Mouse (Mus musculus) large intestine, adult 2 months (tissue): ENCODE measurements around the gene Spry1. TPM values are rescaled to one million over a fixed set of nuclear protein-coding genes. Genes with fewer than 3 reads are reported as not detected.

Experiments
- DNase-seq: peaks from one replicate; pipeline ENCODE4 v3.0.0-alpha.2; 2012; ENCODE audit warnings: low read depth, low spot score
- WGBS: fragments of 180-500 bp; shearing (Covaris S2); methylation state at CpG from one replicate; pipeline ENCODE4 v1.1.7; 2018; 5-methylcytosine and 5-hydroxymethylcytosine counted together
- polyA plus RNA-seq: library from polyadenylated mRNA; depleted of rRNA; stranded (reverse); fragments of >200 nt; gene quantifications from 2 replicates; pipeline ENCODE4 v1.2.3, GENCODE M21; 2012

The Spry1 gene
- polyA plus RNA-seq, 1 experiment: 13.8 TPM

DNA sequence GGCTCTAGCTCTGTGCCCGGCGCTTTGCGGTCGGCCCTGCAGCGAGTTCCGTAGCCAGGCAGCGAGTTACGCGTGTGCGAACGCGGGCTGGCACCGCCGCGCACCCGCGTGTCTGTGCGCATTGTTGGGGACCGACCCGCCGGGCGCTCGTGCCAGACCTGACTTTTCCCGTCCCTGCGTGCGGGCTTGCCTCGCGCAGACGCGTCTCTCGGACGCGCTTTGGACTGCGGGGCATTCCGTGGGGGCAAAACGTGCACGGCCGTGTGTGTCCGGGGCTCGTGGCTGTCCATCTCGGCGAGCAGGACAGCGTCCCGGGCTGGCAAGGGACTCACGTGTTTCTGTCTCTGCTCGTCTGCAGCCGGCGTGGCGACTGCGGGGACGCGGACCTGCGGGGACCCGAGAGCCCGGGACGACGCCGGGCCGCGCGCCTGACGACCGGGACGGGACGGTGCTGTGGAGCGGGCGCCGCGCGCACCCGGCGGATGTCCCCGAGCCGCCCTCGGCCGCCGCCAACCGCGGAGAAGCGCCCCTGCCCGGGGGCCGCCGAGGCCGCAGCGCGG is 495 bp downstream of the Spry1 start:
- DNase-seq: no peak
- WGBS: under 1% methylated on average over 82 of the region's 86 CpGs

DNA sequence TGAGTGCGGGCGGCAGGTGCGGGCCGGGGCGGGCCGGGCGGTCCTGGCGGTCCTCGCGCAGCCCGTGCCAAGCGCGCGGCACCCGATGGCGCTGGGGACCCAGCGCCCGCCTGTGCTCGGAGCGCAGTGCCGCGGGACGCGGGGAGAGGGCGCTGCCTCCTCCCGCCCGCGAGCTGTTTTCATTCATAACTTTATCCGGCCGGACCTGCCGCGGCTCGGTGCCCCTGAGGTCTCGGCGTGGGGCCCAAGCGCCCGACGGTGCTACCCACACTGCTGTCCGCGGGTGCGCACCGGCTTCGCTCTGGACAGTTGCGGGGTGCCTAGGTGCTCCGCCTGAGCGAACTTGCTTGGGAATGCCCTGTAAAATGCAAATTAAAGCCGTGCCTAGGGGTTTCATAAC is 1.1 kb downstream of the Spry1 start:
- 2% methylated on average over 46 of the region's 47 CpGs for whole genome bisulfite sequencing
- no peak for DNase-seq

GRCm38 (mm10) chr3:37641796-37642680 is 2.3 kb downstream of the Spry1 start:
- 34% methylated on average over 20 of the region's 20 CpGs for whole genome bisulfite sequencing
- DNase-seq: no peak

DNA sequence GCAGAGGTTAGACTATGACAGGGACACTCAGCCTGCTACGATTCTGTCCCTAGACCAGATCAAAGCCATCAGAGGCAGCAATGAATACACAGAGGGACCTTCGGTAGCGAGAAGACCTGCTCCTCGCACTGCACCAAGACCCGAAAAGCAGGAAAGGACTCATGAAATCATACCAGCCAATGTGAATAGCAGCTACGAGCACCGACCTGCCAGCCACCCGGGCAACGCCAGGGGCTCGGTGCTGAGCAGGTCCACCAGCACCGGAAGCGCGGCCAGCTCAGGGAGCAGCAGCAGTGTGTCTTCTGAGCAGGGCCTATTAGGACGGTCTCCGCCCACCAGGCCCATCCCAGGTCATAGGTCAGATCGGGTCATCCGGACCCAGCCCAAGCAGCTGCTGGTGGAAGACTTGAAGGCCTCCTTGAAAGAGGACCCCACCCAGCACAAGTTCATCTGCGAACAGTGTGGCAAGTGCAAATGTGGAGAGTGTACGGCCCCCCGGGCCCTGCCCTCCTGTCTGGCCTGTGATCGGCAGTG is 3.0 kb downstream of the Spry1 start:
- no peak for DNase-seq
- 44% methylated on average over 21 of the region's 21 CpGs for WGBS

- DNase-seq: no peak
- 80% methylated on average over 13 of the region's 13 CpGs for WGBS
Observed at GRCm38 (mm10) chr3:37643411-37643810, 3.7 kb downstream of the Spry1 start.

DNA sequence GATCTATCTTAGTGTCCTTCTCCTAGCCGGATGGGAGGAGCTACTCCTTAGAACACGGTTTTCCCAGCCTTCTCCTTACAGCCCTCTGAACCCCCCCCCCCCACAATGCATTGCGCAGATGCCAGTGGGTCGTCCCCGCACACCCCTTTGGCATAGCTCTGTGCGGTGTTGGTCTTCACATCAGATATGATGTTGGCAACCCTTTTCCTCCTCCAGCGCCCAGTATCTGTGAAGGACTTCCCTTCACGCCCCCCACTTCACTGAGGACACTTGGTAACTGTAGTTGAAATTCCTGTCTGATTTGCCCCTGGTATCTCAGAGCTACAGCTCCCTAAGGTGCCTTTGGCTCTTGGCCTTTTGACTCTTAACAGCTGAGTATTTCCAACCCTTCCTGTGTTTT is 4.2 kb downstream of the Spry1 start:
- no peak for DNase-seq
- 71% methylated on average over 8 of the region's 8 CpGs for WGBS

DNA sequence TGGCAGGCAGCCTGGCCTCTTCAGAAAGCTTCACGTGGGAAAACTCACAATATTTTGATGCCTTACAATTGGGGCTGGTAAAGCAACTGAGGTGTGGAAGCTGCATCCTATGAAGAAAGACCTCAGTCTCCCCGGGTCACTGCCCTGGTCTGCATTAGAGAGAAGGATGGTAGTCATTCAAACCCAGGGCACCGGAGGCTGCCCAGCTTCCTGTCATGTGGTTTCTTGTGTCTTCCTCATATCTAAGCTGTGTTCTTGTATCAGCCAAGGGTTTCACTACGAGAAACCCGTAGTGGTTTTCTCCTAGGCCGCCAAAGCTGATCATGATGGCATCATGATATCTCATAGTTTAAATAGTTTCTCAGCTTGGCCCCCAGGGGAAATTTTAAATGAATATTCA is 5.3 kb downstream of the Spry1 start:
- no peak for DNase-seq
- 65% methylated on average over 6 of the region's 6 CpGs for whole genome bisulfite sequencing

GRCm38 (mm10) chr3:37646221-37646620 is 6.5 kb downstream of the Spry1 start:
- DNase-seq: no peak
- 88% methylated on average over 9 of the region's 9 CpGs for WGBS

DNA sequence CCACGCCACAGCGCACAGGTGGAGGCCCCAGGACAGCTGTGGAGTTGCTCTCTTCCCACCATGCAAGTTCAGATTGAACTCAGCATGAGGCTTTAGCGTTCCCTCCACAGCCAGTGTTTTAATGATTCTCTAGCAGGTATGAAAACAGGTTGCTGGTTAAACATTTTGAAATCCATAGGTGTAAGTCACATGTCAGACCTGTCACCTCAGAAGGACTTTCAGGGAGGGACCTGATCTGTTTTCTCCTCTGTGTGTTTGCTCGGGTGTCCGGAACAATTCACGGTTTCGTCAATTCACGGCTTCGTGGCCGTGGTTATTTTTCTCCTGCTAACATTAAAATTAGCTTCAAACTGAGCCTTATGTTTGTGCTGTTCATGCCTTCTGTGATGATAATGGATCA is 7.5 kb downstream of the Spry1 start:
- no peak for DNase-seq
- 76% methylated on average over 10 of the region's 10 CpGs for WGBS

GRCm38 (mm10) chr3:37648244-37648643 is 8.5 kb downstream of the Spry1 start:
- WGBS: 77% methylated on average over 13 of the region's 13 CpGs
- no peak for DNase-seq

DNA sequence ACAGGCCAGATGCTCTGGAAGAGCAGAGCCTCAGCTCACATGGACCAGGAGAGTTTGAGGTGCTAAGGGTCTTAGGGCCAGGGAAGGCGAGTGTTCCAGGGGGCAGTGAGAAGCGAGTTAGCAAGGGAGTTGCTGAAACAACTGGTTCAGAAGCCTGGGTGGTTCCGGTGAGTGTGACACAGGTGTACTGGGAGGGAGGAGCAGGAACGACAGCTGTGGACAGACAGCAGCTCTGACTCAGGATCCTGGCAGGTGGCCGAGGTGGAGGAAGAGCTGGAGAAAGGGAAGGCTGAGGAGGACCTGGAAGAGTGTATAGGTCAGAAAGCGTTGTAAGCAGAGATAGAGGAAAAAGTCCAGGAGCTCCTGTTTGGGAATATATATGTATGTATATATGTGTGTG is 9.5 kb downstream of the Spry1 start:
- no peak for DNase-seq
- 24% methylated on average over 6 of the region's 6 CpGs for WGBS

- WGBS: 44% methylated on average over 9 of the region's 9 CpGs
- DNase-seq: no peak
Observed at GRCm38 (mm10) chr3:37652537-37652936, 12.8 kb downstream of the Spry1 start.

DNA sequence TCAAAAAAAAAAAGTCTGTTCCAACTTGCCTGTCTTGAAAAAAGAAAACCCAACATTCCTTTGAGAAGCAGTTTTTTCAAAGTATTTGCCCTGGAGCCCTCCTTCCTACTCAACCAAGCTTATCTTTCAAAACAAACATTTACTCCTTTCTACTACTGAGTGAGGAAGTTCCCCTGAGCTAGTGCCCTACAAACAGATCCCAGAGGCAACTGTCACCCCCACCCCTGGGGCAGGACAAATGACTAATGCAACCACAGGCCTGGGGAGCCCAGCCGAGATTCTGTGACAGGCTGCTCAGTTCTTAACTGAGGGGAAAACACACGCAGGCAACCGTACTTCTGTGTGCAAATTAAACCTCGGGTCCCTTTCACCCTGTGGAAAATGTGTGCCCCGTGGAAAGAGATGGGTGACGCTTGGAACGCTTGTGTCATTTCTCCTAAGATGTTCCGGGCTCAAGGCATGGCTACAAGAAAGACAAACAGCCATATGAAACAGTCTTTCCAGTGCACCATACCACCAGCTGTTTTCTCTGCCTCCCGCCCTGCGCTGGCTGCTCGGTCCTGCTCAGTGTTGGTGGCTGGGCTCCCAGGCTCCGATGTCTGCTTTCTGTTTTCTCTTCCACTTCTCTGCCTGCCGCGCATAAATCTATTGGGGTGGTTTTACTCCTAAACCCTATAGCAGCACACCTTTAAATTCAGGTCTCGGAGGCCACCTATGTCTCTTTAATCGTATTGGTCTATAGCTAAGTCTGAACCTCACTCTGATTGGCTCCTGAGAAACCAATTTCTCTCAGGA is 14.4 kb downstream of the Spry1 start:
- WGBS: 3% methylated on average over 16 of the region's 16 CpGs
- DNase-seq: no peak

DNA sequence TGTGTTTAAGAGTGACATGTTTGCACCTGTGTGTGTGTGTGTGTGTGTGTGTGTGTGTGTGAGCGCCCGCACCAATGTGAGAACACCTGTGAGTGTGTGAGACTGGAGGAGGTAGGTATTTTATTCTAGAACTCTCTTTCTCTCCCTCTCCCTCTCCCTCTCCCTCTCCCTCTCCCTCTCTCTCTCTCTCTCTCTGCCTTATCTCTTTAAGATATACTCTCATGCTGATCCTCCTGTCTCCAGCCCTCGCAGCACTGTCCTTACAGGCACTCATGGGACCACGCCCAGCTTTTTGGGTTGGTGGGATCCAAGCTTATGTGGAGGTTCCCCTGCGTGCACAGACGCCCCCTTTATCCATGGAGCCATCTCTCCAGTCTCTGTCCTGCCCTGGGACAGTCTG is 15.0 kb downstream of the Spry1 start:
- no peak for DNase-seq
- WGBS: 60% methylated on average over 6 of the region's 6 CpGs

DNA sequence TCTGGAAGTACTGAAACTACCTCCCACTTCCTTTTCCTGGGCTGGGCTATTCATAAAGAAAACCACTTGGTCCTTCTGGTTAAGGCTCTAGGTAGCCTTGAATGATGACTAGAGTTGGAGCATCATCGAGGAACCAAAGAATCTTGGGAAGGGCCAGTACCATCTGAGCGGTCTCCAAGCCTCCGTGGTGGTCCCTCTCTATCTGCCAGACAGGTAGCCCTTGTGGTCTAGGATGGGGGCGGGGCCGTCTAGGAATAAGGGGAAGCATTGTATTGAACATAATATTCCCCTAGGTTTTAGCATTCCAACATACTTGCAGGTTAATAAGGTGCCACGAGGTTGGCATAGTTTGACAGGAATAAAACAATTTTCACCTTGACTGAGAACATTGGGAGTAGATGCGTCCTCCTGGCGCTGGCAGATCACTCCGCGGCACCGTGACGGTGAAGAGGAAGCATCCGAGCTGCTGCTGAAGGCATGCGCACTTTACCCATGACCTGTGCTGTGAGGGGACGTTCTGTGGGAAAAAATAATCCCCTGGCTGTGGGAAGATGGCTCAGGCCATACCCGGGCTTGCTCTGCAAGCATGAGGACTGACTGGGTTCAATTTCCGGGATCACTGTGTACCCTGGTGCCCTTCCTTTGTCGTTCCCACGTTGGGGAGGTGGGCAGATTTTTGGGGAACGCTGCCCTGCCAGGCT is 16.3 kb downstream of the Spry1 start:
- 40% methylated on average over 20 of the region's 20 CpGs for WGBS
- DNase-seq: no peak

DNA sequence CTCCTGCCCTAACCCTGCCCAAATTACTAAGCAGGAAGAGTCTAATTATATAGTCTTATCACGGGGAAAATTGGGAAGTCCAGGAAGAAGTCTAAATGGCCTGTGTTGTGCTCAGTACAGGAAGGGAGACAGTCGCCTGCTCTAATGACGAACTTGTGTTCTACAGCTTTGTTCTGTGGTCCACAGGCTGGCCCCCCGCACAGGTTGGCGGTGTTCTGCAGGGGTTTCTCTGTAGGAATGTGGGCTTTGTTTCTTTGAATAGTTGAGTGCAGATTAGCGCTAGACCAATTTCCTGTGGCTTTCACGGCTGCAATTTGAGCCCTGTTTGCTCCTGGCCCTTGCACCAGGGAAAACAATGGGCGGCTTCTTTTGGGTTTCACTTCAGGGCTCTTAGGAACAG is 17.3 kb downstream of the Spry1 start:
- 19% methylated on average over 8 of the region's 8 CpGs for WGBS

GRCm38 (mm10) chr3:37658155-37658554 is 18.4 kb downstream of the Spry1 start:
- WGBS: 34% methylated on average over 5 of the region's 5 CpGs
- no peak for DNase-seq

More for the DNA sequence above, 17.3 kb downstream of the Spry1 start:
- no peak for DNase-seq

- 61% methylated on average over 6 of the region's 6 CpGs for WGBS
- no peak for DNase-seq
Observed at GRCm38 (mm10) chr3:37659621-37660020, 19.9 kb downstream of the Spry1 start.

GRCm38 (mm10) chr3:37666291-37667118 is 26.8 kb downstream of the Spry1 start:
- no peak for DNase-seq
- 20% methylated on average over 9 of the region's 9 CpGs for WGBS
